Mouse (Mus musculus): ENCODE results near the gene Ccdc9b.

Ccdc9b gene

DNA sequence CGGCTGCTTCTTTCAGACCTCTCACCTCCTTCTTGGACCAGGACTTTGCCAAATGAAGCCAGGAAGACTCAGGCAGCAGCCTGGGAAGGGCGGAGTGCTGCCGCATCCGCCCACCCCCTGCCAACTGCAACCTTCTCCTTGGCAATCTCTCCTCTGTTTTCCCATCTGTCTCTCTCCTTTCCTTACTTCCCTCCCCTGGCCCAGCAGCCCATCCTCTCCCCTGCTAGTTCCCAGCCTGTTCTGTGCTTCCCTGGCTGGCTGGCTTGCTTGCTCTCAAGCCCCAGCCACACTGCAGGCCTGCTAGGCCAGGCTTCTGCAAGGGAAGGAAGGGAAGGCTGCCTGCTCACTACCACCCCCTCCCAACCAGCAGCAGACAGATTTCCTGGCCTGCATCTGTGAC is 13.4 kb upstream of the Ccdc9b start:
- no peak for DNase-seq

DNA sequence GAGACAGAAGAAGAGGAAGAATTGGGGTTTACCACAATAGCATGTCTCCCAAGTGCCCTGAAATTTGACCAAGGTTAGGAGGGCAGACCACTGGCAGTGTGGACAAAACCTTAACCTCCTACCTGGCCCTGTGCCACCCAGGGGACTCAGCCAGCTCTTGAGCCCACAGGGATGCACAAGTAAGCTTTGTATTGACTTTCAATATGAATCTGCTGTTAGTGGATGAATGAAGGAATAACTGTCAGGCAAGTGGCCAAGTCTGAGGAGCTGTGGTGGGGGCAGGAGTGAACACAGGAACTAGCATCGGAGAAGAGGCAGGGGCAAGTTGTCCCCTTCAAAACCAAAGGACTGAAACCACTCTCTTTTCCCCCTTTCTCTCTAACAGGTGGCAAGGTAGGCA is 12.9 kb upstream of the Ccdc9b start:
- DNase-seq = no peak

DNA sequence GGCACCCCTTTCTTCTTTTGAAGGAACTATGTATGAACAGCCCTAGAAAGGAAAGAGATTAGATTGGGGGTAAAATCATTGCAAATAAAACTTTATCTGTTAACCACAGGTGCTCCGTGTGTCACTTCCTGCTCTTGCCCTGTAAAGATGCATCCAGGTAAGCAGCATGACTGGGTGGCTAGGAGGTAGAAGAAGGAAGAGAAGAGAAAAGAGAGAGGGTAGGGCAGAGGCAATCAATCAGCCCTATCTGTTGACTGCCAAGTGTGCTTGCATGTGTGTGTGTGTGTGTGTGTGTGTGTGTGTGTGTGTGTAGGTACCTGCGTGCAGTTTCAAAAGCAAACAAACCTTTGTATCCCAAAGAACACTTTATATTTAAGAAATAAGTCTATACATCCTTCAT is 12.1 kb upstream of the Ccdc9b start:
- DNase-seq = no peak

DNA sequence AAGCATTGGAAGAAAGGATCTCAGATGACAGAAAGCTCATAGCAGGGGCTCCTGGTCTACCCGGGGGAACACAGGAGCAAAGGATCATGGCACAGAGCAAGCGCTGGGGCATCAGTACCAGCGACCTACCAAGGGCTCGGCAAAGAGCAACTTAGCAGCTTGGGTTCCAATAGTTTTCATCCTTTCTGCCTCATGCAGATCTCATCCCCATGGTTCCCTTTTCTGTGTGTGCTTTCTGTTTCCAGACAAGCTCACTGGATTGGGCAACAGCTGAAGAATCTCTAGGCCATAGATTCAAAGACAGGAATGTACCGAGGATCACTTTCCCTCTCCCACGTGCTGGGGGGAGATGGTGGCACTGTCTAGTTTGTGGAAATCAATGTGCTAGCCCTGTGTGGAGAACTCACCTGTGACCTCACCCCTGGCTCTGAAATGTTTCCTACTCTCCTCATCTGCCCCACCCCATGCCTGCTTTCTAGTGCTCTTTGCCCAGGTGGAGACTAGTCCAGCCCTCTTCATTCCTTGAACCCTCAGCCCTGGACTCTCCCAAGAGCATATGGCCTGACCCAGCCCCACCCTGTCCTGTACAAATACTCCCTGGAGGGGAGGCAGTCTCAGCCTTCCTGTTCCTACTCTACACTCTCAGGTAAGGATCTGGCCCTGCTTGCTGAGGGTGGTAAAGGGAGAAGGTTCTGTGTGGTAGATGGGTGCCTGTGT is 9.9 kb upstream of the Ccdc9b start, which contains the start of gene Phgr1:
Phgr1 (plus strand) TSS at position 612 of the 717 bp plus-strand sequence.
- no peak for DNase-seq

DNA sequence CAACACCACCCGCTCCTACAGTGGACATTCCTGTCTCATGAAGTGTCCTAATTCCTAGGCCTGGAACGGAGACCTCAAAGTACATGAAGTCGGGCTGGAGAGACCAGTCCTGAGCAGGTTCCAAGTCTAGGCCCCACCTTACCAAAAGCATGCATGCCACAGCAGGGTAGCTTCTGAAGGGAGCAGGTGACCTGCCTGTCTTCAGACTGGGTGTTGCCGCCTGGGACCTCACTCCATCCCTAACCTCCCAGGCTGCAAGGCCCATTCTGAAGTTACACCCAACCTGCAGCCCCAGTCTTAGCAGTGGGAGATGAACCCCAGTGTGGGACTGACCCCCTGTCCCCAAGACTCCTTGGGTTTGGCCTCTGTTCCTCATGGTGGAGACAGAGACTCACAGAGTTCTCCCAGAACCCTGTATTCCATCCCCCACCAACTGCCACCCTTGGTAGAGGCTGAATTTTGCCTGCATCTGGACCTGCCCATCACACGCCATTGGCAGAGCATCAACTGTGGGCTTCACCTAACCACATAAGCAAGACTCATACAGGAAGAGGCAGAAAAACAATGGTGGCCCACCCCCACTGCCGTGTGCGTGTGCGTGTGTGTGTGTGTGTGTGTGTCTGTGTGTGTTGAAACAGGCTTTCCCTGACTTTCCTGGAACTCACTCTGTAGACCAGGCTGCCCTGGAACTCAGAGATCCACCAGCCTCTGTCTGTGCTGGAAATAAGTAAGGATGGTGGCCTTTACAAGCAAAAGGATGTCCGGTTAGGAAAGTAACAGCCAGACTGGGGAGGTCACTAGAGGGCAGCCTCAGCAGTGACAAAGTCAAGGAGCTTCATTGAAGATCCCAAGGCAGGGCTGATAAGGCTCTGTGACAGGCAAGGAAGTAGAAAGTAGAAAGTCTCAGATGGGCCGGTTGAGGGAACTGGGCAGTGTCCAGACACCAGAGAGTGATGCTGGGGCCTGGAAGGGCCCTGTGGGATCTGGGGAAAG is 3.9 kb upstream of the Ccdc9b start:
- DNase-seq = no peak

DNA sequence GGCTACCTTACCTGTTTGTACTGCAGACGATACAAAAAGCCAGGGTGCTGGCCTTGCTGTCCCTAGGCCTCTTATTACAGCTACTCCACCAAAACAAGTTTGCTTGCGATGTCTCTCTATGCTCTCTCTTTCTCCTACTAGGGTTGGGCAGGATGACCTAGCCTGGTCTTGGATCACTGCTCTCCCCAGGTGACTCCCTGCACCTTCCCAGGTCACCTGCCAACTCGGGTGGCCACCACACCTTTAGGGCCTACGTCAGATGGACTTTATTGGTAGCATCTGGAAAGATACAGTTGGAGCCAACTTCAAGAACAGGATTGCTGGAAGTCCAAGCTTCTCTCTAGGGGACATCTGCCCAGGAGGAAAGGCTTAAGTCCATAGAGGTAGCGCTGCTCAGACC is 2.4 kb upstream of the Ccdc9b start:
- DNase-seq = no peak

DNA sequence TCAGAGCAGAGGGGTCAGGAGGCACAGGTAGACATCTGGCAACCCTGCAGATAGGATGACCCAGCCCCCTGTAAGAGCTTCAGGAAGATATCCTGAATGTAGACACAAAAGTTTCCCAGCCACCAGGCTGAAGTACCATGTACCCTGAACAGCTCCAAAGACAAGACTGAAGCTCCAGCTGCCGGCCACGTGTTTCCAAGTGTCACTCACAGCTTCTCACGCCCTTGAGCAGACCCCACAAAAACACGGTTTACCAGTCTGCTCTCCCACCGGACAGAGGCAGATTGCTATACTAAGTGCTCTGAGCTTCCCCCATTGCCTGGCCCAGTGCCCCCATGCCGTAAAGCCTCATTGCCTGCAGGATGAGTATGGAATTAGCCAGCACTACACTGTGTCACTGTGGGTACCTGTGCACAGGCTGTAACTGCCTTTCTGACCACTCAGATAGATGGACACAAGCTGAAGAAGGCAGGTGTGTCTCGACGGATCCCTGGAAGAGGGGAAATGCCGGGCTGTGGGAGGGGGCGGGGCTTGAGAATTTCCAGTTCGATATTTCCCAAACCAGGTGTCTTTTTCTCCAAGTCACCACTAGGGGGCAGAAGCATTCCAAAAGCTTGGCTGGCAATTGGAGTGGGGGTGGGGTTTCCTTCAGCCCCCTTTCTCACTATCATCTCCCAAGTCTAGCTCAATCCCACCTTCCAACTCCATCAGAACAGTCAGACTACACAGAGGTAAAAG is 1.8 kb upstream of the Ccdc9b start:
- peak; percentile 72 for DNase-seq

DNA sequence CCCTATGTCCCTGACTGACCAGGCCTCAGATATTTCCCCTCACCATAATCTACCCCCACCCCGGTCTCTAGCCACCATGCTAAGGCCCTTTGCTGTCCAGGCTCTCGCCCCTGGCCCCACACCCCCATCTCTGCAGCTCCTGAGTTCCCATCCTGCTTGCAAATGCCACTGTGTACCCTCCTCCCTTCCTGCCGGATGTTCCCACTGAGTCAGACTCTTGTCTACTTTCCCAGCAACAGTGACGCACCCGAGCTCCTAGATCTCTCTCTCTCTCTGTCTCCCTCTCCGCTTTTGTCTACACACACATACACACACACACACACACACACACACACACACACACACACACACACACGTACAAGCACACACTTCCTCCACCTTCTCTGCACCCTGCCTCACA is 1.0 kb upstream of the Ccdc9b start:
- DNase-seq = no peak

DNA sequence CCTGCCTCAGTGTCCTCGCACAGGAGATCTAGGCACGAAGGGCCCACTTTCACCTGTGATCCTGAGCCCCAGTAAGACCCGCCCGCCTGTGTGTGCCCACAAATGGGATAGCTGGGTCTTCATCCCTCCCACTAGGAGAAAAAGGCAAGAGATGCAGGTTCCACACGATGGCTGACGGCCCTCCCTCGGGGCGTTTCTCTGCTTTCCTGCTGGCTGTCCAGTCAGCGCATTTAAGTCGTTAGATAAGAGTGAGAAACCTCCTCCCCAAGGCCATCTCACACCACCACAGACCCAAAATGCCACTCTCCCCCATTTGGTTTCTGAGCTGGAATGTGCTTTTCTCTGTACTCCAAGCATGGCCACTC is 305 bp upstream of the Ccdc9b start:
- DNase-seq = no peak

DNA sequence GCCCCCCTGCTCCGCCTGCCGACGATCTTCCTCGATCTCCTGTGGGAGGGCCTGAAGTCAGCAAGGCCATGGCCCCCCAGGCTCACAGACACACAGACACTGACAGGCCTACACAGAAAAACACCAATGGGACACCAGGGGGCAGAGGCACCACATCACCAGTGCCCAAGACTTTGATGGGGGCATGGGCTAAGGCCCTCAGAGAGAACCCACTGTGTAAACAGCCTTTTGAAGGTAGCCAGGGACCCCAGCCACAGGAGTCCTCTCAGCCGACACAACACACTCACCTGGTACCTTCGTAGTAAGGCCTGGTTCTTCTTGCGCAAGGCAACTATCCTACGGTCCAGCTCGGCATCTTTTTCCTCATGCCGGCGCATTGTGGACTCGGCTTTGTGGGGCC is 1.1 kb downstream of the Ccdc9b start:
- DNase-seq = no peak

DNA sequence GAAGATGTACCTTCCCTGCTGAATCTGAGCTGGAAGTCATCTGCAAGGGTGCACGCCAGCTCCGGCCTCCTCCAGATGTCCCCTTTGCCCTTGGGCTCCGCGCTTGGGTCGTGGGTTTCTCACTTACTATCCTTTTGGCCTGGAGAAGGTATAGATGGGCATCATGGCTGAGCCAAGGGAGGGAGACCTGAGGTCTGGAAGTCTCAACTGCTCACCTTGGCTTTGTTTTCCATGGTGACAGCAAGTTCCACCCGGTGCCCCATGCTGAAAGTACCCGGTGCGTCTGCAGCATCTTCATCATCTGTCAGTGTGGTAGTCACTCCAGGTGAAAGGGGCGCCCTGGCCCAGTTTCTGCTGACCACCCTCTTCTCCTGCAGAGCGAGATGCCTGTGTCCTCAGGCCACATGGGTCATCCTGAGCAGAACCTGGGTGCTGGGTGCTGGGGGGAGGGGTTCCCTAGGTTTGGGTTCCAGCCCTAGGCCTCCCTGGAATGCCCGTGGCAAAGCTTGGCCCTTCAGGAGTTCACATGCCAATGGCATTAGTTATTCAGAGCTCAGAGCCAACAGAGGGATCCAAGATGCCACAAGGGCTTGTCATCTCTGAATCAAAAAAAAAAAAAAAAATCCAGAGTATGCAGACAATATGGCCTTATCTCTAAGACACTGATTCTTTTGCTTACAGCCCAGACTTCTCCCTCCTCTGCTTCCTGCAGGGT is 2.0 kb downstream of the Ccdc9b start:
- no peak for DNase-seq

DNA sequence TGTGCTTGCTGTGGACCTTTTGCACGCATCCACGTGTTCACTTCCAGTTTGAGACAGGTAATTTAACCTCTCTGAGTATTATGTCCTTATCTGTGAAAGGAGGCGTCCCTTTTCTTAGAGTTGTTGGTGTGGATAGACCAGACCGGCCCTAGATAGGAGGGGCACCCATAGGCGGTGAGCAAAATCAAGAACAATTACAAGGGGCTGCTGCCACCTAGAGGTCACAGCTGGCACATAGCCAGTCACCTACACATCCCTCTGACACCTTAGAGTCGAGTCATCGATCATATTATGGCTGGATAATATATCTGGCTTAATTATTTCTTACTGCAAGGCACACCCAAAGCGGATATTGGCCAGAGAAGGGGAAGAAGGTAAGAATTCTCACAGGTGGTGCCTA is 2.6 kb downstream of the Ccdc9b start:
- peak; percentile 75 for DNase-seq

DNA sequence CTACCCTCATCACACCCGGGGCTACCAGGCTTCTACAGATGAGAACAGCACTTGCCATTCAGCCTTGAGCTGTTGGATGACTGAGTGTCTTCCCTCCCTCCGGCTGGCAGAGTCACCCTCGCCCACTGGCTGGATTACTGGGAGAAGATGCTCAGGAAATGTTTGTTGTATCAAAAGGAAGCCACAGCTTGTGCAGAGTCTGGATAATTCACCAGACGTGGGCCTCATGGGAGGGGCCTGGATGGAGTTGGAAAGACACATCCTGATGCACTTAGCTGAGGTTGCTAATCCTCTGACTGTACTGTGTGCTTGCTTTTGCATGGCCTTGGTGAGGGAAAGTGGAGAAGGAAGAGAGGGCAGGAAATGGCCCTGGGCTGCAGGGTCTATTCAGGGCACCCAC is 6.4 kb downstream of the Ccdc9b start:
- no peak for DNase-seq

DNA sequence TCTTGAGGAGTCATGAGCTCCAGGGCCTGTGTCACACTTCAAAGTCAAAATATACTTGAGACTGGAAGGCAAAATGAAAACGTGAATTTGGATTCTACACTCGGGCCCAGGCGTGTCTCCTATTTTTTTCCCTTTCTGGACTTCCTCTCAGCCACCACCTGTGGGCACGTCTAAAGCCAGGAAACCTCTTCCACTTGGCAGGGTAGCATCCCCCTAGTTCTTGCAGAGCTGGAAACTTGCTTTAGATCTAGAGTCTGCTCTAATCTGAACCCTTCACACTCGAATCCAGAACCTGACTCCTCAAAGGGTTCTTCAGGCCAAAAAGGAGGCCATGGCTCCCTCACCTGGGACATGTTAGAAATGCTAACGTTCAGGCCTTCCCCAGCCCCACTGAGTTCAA is 7.1 kb downstream of the Ccdc9b start:
- no peak for DNase-seq

DNA sequence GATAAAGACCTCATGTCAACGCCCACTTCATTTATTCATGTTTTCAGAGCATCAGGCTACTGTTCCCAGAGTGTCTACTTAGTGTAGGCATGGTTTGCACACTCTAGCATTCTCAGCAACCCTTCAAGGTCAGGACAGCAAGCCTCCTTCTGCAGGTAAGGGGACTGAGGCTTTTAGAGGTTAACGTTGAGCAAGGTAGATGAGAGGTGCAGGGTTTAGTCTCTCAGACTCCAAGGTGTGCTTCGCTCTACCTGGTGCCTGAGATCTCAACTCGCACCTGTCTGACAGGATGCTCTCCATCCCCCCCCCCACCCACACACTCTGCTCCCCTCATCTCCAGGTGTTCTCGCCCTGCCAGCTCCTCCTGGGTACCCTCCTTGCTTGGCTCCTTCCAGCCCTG is 8.3 kb downstream of the Ccdc9b start:
- no peak for DNase-seq

DNA sequence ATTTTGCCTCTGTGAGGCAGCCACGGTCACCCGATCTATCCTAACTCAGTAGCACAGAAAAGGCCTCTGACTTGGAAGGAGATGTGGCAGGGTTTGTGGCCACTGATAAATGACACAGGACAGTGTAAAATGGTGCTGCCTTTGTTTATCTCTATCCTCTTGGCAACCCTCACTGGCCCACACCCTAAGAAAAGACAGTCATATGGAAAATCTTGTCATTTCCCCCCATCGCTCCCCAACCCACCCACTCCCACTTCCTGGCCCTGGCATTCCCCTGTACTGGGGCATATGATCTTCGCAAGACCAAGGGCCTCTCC is 9.7 kb downstream of the Ccdc9b start:
- no peak for DNase-seq

DNA sequence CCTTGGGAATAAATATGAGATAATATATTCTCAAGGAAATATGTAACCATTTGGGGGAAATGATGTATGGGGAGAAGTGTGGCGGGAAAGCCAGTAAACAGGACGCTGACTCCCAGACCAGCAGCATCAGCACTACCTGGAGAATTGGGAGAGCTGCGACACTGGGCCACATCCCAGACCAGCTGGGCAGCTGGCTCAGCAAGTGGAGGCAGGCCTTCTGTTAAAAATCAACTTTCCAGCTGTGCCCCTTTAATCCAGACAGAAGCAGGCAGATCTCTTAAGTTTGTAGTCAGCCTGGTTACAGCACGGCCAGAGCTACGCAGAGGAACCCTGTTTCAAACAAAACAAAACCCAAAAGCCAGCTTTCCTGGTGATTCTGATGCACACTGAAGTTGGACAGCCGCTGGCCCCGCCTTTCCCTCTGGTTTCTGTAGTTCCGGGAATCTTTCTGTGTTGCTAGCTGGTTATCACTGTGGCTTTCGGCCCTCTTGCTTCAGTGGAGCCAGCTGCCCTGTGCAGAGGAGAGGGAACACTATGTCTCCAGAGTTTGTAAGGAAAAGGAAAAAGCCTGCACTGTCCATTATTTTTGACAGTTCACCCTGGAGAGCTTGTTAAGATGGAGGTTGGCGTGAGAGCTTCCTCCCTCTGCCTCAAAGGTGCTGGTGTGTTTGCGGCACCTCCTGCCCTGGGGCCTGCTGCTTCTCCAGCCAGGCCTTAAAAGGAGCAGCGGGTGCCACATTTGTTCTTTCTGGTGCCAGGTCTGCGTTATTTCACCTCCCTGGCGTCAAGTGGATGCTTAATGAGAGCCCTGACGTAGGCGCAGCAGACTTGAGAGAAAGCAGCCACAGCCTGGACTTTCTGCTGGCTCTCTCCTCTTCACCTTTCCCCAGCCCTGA is 10.3 kb downstream of the Ccdc9b start:
- DNase-seq = no peak

DNA sequence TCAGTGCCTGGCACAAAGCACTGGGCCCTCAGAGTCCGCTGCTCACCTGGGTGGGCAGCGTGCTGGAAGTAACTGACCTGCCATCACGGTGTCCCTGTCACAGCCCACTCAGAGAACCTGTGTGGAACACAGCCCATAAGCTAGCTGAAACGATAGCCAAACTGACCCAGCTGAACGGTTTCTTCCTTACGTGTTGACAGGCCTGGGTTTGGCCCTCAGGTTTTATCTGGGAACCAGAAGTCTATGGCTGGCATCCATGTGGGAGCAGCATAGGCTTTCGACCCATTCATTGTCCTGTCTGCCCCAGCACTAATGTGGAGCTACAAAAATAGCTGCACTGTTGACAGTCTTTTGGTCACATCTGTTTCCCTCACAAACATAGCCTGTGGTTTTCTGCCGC is 12.0 kb downstream of the Ccdc9b start:
- DNase-seq = no peak

DNA sequence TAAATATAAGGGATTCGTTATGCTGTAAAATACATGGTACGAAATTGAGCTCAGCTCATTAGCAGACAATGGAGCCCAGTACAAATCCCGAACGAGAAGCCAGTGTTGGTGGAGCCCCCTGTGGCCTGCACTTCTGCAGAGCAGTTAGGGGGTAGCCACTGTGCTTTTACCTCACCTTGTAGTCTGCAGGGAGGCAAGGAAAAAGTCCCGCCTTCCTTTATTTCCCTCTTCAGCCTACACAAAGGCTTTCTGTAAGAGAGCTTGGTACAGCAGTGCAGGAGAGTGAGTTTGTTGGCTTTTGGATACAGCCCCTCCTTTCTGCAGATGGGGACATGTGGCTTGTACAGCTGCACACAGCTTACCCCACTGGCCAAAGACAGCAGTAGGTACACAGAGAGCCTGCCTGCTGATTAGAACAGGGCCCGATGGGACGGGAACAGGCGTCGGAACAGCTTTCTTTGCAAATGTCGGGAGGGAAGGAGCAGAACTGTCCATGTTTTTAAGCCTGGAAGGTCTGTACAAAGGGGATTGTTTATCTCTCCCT is 13.0 kb downstream of the Ccdc9b start:
- no peak for DNase-seq

DNA sequence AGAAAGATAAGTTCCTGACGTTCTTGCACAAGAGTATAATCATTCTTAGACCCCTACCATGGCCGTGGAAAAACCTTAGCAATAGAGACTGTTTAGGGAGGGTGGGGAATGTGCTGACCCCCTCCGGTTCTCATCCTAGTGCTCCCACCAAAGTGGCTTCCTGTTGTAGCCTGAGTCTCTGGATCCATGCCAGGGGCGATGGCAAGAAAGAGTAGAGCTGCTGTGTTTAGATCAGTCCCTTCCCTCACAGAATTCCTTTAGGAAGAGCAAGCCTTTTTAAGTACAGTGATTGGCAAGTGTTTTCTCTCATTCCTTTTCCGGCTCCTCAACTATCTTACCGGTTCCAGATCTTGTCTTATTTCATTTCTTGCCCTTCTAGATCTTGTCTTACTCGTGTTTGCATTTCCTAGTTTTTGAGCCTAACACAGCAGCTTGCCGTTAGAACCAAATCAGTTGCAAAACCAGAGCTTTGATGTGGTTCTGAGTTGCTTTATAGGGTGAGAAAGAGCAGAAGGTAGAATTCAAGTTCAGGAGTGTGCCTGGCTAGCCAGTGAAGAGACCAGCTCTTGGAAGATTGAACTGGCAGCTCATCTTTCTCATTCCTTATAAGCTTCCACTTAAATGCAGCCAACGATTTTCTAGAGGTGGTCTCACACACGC is 15.0 kb downstream of the Ccdc9b start:
- peak; percentile 37 for DNase-seq

Measured in retina, postnatal 1 day (tissue).